Comparison of ENCODE assay signal across 10 mouse cellular contexts in the genomic region with DNA sequence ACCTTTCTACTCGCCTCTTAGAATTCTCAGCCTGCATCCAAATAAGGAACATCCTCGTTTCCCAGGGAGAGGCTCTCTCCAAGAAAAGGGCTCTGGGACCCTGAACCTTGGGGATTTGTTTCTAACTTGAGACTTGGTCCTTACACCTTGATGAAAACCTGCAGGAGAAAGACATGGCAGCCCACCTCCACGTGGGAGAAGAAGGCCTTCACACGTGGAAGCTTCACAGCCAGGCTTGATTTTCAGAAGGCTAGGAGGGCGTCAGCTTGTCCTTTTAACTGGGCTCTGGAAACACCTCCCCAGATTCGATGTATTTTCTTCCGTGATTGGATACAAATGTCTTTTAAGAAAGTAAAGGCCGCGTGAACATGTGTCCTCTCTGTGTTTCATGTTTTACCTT. TPM values are rescaled to one million over a fixed set of nuclear protein-coding genes. Genes with fewer than 3 reads are reported as not detected.
A peak's percentile ranks its signal among the peaks of the same experiment; 100 is the strongest.
DNase-seq lines count a peak whose midpoint lies in the region; ATAC-seq lines count a peak whose summit lies in the region.
"Had no signal": no experiment of that assay in that cellular context is flagged by ENCODE, and none has a peak within 500 bp of the region (broad histone marks: within the 10 kb centered on the region; RNA-seq: fewer than 3 reads in every experiment).

No protein-coding gene starts in this region.

- DNase-seq in heart, postnatal 4 days = no peak
- no peak for DNase-seq in embryonic facial prominence, embryonic 11.5 days (ENCODE audit: low spot score)
- DNase-seq in intestine, embryonic 14.5 days (ENCODE audit: low spot score) = no peak
- DNase-seq in left cerebral cortex, adult 8-10 months (ENCODE audit: low spot score in 2 of 2) = no peak
- DNase-seq in MN1 (ENCODE audit: low spot score) = no peak
- DNase-seq in adrenal gland, postnatal 25 days = no peak
- DNase-seq: adrenal gland, adult 8-10 months had no signal

- H3K4me3 ChIP-seq in heart, embryonic 14.5 days (ENCODE audit: control insufficient read depth in 1 of 2, insufficient read depth in 1 of 2, low read depth in 1 of 2, low read length in 2 of 2) = peak overlapping the region; percentile 58 to 72
- peak overlapping the region; percentile 55 for H3K4me3 ChIP-seq in embryonic facial prominence, embryonic 11.5 days (ENCODE audit: low read depth, low read length)
- peak overlapping the region; percentile 59 for H3K4me3 ChIP-seq in intestine, embryonic 14.5 days (ENCODE audit: low read depth, low read length)
- H3K4me3 ChIP-seq in midbrain, embryonic 15.5 days = peak overlapping the region; percentile 70

- H3K9ac ChIP-seq in heart, embryonic 14.5 days (ENCODE audit: low read length) = peak overlapping the region; percentile 81
- no peak overlapping the region for H3K9ac ChIP-seq in embryonic facial prominence, embryonic 11.5 days (replicated peaks; ENCODE audit: low read length)
- no peak overlapping the region for H3K9ac ChIP-seq in intestine, embryonic 14.5 days (ENCODE audit: low read length)
- H3K9ac ChIP-seq in midbrain, embryonic 15.5 days = no peak overlapping the region

- H3K9me3 ChIP-seq in heart, embryonic 14.5 days (ENCODE audit: control insufficient read depth, low read length) = no peaks in the 10 kb centered on the region; the same call in 1 of the 2 replicates
- no peaks in the 10 kb centered on the region for H3K9me3 ChIP-seq in embryonic facial prominence, embryonic 11.5 days (replicated peaks; ENCODE audit: control insufficient read depth, low read length)
- no peaks in the 10 kb centered on the region for H3K9me3 ChIP-seq in intestine, embryonic 14.5 days (ENCODE audit: control insufficient read depth, low read length)
- H3K9me3 ChIP-seq in midbrain, embryonic 15.5 days = no peaks in the 10 kb centered on the region

- H3K36me3 ChIP-seq in heart, embryonic 14.5 days (ENCODE audit: control insufficient read depth, insufficient read depth, low read length) = no peaks in the 10 kb centered on the region
- H3K36me3 ChIP-seq in embryonic facial prominence, embryonic 11.5 days (replicated peaks; ENCODE audit: control insufficient read depth, insufficient read depth, low read depth, low read length) = no peaks in the 10 kb centered on the region
- no peaks in the 10 kb centered on the region for H3K36me3 ChIP-seq in intestine, embryonic 14.5 days (ENCODE audit: control insufficient read depth, insufficient read depth, low read length)
- no peaks in the 10 kb centered on the region for H3K36me3 ChIP-seq in midbrain, embryonic 15.5 days (replicated peaks)

- H3K4me2 ChIP-seq in heart, embryonic 14.5 days (ENCODE audit: low read length) = peak overlapping the region; percentile 100
- H3K4me2 ChIP-seq in embryonic facial prominence, embryonic 11.5 days (ENCODE audit: low read depth, low read length) = peak overlapping the region; percentile 95
- H3K4me2 ChIP-seq in intestine, embryonic 14.5 days (ENCODE audit: low read length) = peak overlapping the region; percentile 100
- peak overlapping the region; percentile 100 for H3K4me2 ChIP-seq in midbrain, embryonic 15.5 days

- WGBS in heart, embryonic 14.5 days = 39% methylated on average over 9 of the region's 9 CpGs
- 26% methylated on average over 9 of the region's 9 CpGs for WGBS in embryonic facial prominence, embryonic 11.5 days
- 35% methylated on average over 9 of the region's 9 CpGs for WGBS in intestine, embryonic 14.5 days
- 28% methylated on average over 9 of the region's 9 CpGs for WGBS in midbrain, embryonic 15.5 days

- H3K27ac ChIP-seq in heart, embryonic 14.5 days (replicated peaks in 1 of 2; ENCODE audit: control insufficient read depth in 1 of 2, insufficient read depth in 1 of 2, low read depth in 2 of 2, low read length in 2 of 2) = no peak overlapping the region
- no peak overlapping the region for H3K27ac ChIP-seq in embryonic facial prominence, embryonic 11.5 days (replicated peaks; ENCODE audit: low read depth, low read length)
- H3K27ac ChIP-seq in intestine, embryonic 14.5 days (ENCODE audit: low read depth) = no peak overlapping the region
- H3K27ac ChIP-seq in midbrain, embryonic 15.5 days = no peak overlapping the region

- peaks cover 6 to 10% of the 10 kb centered on the region in 2 experiments; a peak in 2 of 4 replicates for H3K4me1 ChIP-seq in heart, embryonic 14.5 days (ENCODE audit: control insufficient read depth in 2 of 2, insufficient read depth in 2 of 2, low read length in 2 of 2)
- no peaks in the 10 kb centered on the region for H3K4me1 ChIP-seq in embryonic facial prominence, embryonic 11.5 days (ENCODE audit: control insufficient read depth, insufficient read depth, low read length)
- H3K4me1 ChIP-seq in intestine, embryonic 14.5 days (replicated peaks; ENCODE audit: control insufficient read depth, insufficient read depth, low read length) = peaks cover 10% of the 10 kb centered on the region; the same call in 1 of the 2 replicates
- H3K4me1 ChIP-seq in midbrain, embryonic 15.5 days = peaks cover 25% of the 10 kb centered on the region

- no peak for ATAC-seq in heart, embryonic 14.5 days (ENCODE audit: insufficient number of reproducible peaks, insufficient read depth, low FRiP score, low read depth)
- no peak for ATAC-seq in embryonic facial prominence, embryonic 11.5 days (replicated peaks; ENCODE audit: insufficient number of reproducible peaks, low FRiP score, low TSS enrichment, low read depth)
- ATAC-seq in intestine, embryonic 14.5 days (replicated peaks; ENCODE audit: low FRiP score, low TSS enrichment, low read depth) = no peak
- no peak for ATAC-seq in midbrain, embryonic 15.5 days (replicated peaks)

- no peaks in the 10 kb centered on the region; the same call in 1 of the 2 replicates for H3K27me3 ChIP-seq in heart, embryonic 14.5 days (ENCODE audit: control insufficient read depth, insufficient read depth, low read length)
- H3K27me3 ChIP-seq in embryonic facial prominence, embryonic 11.5 days (ENCODE audit: control insufficient read depth, insufficient read depth, low read length) = peaks cover 4% of the 10 kb centered on the region
- peaks cover 17% of the 10 kb centered on the region for H3K27me3 ChIP-seq in intestine, embryonic 14.5 days (replicated peaks; ENCODE audit: control insufficient read depth, insufficient read depth, low read length)
- H3K27me3 ChIP-seq in midbrain, embryonic 15.5 days (replicated peaks) = peaks cover 26% of the 10 kb centered on the region

RNA-seq across cellular contexts. Expression of gene Ppp1r3g, which starts 11.2 kb away (rescaled TPM):
- 3.9 and 4.3 TPM in 2 replicates for polyA plus RNA-seq in heart, embryonic 14.5 days (2014; fragmentation: Nextera tagmentation; extraction: Ambion mirVana)
- 1 to 10 TPM; 2.0 to 2.5 TPM for total RNA-seq in heart, postnatal 4 days (2021)
- 0.67 and 0.87 TPM in 2 replicates for polyA plus RNA-seq in embryonic facial prominence, embryonic 11.5 days (2014; fragmentation: Nextera tagmentation; extraction: Ambion mirVana)
- 0.96 and 1.6 TPM in 2 replicates for polyA plus RNA-seq in intestine, embryonic 14.5 days (2014; fragmentation: Nextera tagmentation; extraction: Ambion mirVana)
- polyA plus RNA-seq in midbrain, embryonic 15.5 days (2015; fragmentation: Nextera tagmentation; extraction: Ambion mirVana) = 0.43 and 0.80 TPM in 2 replicates
- total RNA-seq in left cerebral cortex, adult 8-10 months (2022) = 10 to 100 TPM in 3 of 4 experiments, 1 to 10 TPM in 1; 9.9 to 13.5 (median 11.9) TPM
- total RNA-seq in adrenal gland, postnatal 25 days (2021) = 0.38 and 0.43 TPM in 2 replicates
- polyA plus RNA-seq: erythroblast, embryonic 14.5 days had no signal
